Mouse (Mus musculus) heart, embryonic 10.5 days (tissue): ENCODE results near the gene Upf3b. TPM values are rescaled to one million over a fixed set of nuclear protein-coding genes. Genes with fewer than 3 reads are reported as not detected.
"Not testable (repeated sequence)": the region's sequence is repeated elsewhere in the genome, so short reads cannot be mapped to it uniquely, and the experiment has no call there.

Experiments used
- DNase-seq: peaks from one replicate; pipeline ENCODE4 v3.0.0-alpha.2; 2017; ENCODE audit warnings: low spot score
- H3K27ac ChIP-seq: fragments of 300-500 bp; sonication (generic); 2 replicates; pipeline ENCODE4 v1.5.1; 2016; ENCODE audit warnings: mild to moderate bottlenecking
- H3K27me3 ChIP-seq: fragments of 300-500 bp; sonication (generic); 2 replicates; pipeline ENCODE4 v1.6.1; 2016; ENCODE audit warnings: mild to moderate bottlenecking; ENCODE audit not compliant: poor library complexity, insufficient read depth, severe bottlenecking
- H3K36me3 ChIP-seq: fragments of 300-500 bp; sonication (generic); 2 replicates; pipeline ENCODE4 v1.6.1; 2016; ENCODE audit warnings: mild to moderate bottlenecking, moderate library complexity
- H3K4me1 ChIP-seq: fragments of 300-500 bp; sonication (generic); 2 replicates; pipeline ENCODE4 v1.6.1; 2016; ENCODE audit warnings: mild to moderate bottlenecking
- H3K4me3 ChIP-seq: fragments of 300-500 bp; sonication (generic); 2 replicates; pipeline ENCODE4 v1.5.1; 2016; ENCODE audit warnings: mild to moderate bottlenecking, moderate library complexity
- H3K9me3 ChIP-seq: fragments of 300-500 bp; sonication (generic); 2 replicates; pipeline ENCODE4 v1.6.1; 2016; ENCODE audit warnings: mild to moderate bottlenecking, moderate library complexity
- WGBS: fragments of 180-500 bp; shearing (Covaris S2); methylation state at CpG from one replicate; pipeline ENCODE4 v1.1.7; 2016; 5-methylcytosine and 5-hydroxymethylcytosine counted together
- polyA plus RNA-seq: library from polyadenylated mRNA; unstranded; fragments of >200 nt; fragmentation: Nextera tagmentation; extraction: Ambion mirVana; gene quantifications from 2 replicates; pipeline ENCODE4 v1.2.1, GENCODE M21; 2016

Gene Upf3b
- 11.2 and 15.3 TPM in 2 replicates for polyA plus RNA-seq

DNA sequence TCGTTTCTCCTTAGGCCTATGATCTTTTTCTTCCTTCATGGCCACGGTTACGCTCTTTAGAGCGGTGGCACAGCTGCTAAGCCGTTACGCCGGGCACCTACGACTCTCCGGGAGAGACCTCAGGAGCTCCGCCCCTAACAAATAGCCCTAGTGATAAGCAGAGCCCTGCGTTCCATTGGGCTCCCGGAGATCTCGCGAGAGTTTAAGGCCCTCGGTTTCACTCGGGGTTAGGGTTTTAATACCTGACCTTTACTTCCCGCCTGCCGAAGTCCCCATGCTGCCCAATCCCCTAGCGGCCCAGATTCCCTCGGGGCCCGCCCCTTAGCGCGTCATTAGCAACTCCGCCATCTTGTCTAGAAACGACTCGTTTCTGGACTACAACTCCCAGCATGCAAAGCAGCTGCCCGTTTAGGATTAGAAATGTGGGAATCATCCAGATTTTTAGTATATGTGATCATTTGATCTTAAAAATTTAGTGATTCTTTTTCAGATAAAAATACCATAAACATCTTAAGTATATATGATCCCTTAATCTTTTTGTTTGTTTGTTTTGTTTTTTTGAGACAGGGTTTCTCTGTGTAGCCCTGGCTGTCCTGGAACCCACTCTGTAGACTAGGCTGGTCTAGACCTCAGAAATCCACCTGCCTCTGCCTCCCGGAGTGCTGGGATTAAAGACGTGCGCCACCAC lies at the start of gene Upf3b:
Gene Upf3b (minus strand): TSS at position 130 of the 688 bp plus-strand sequence.
- Histone ChIP-seq H3K4me1 (no peaks in the 10 kb centered on the region), H3K27me3 (peaks cover 2% of the 10 kb centered on the region), H3K9me3 (no peaks in the 10 kb centered on the region), H3K4me3 (peak within 1 kb of the TSS; percentile 66), H3K27ac (peak within 1 kb of the TSS; percentile 88), H3K36me3 (no peaks in the 10 kb centered on the region)
- 12% methylated on average over 30 of the region's 30 CpGs for WGBS
- DNase-seq: peak; percentile 98

DNA sequence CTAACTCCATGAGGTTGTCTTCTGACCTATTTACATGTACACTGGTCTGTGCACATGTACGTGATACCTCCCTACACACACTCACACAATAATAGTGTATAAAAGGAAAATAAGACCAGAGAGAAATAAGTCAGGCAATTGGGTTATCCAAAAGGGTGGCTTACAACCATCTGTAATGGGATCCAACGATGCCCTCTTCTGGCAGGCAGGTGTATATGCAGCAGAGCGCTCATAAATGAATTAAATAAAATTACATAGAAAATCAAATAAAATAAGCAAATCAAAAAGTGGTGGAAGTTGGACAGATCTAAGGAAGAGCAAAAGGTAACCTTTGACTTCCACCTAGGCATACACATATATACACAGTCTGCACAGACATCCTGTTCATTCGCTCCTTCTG lies 47.7 kb upstream of the Upf3b start:
- Histone ChIP-seq H3K27ac (no peak overlapping the region), H3K4me1 (no peaks in the 10 kb centered on the region), H3K9me3 (no peaks in the 10 kb centered on the region), H3K4me3 (no peak overlapping the region), H3K36me3 (peaks cover 10% of the 10 kb centered on the region; the same call in 1 of the 2 replicates), H3K27me3 (no peaks in the 10 kb centered on the region)
- DNase-seq: no peak
- WGBS: 55% methylated on average over 4 of the region's 4 CpGs

DNA sequence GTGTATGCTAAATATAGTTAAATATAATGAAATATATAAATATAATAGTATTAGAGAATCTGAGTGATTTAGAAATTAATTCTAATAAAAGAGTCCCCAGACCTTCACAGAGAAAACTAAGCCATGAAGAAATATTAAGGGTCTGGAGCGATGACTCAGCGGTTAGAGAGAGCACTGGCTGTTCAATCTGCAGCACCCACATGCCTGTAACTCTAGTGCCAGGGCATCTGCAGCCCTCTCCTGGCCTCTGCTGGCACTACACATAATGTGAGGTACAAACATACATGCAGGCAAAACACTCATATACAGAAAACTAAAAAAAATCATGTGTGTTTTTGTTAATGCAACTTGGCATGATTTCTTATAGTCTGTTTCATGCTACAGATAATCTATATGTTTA lies 34.8 kb upstream of the Upf3b start:
- WGBS: 96% methylated on average over 2 of the region's 2 CpGs
- no peaks in the 10 kb centered on the region for H3K4me1 ChIP-seq
- no peak for DNase-seq
- no peaks in the 10 kb centered on the region for H3K9me3 ChIP-seq
- peaks cover 21% of the 10 kb centered on the region; the same call in 1 of the 2 replicates for H3K36me3 ChIP-seq
- H3K27ac ChIP-seq: no peak overlapping the region
- H3K4me3 ChIP-seq: no peak overlapping the region
- H3K27me3 ChIP-seq: no peaks in the 10 kb centered on the region

DNA sequence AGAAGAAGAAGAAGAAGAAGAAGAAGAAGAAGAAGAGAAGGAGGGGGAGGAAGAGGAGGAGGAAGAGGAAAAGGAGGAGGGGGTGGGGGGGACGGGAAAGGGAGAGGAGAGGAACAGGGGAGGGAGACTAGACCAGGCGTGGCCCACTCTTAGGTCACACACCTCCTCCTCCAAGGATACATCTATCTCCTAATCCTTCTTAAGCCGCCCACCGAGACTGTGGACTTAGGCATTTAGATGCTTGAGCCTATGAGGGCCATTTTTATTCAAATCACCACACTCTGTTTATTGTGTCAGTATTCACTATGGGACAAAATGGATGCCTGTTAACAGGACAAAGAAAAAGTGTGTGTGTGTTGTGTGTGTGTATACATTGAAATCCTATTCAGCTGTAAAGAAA lies 34.4 kb upstream of the Upf3b start:
- not testable (repeated sequence) for H3K9me3 ChIP-seq, H3K4me1 ChIP-seq, H3K27me3 ChIP-seq, H3K27ac ChIP-seq, H3K4me3 ChIP-seq, DNase-seq
- WGBS: 79% methylated on average over 2 of the region's 4 CpGs
- H3K36me3 ChIP-seq: peaks cover 21% of the 10 kb centered on the region; the same call in 1 of the 2 replicates

GRCm38 (mm10) chrX:37141732-37142131 lies 31.6 kb upstream of the Upf3b start:
- no peaks in the 10 kb centered on the region for H3K27me3 ChIP-seq
- H3K36me3 ChIP-seq: peaks cover 36% of the 10 kb centered on the region; the same call in 1 of the 2 replicates
- no peaks in the 10 kb centered on the region for H3K9me3 ChIP-seq
- no peak overlapping the region for H3K27ac ChIP-seq
- H3K4me1 ChIP-seq: no peaks in the 10 kb centered on the region
- 81% methylated on average over 3 of the region's 3 CpGs for WGBS
- no peak overlapping the region for H3K4me3 ChIP-seq
- no peak for DNase-seq

GRCm38 (mm10) chrX:37126671-37127358 lies 16.7 kb upstream of the Upf3b start, which contains the start of gene Nkap:
Gene Nkap (plus strand): TSS chrX:37126795.
- 13% methylated on average over 57 of the region's 58 CpGs for WGBS
- no peaks in the 10 kb centered on the region for H3K9me3 ChIP-seq

GRCm38 (mm10) chrX:37125511-37125910 lies 15.4 kb upstream of the Upf3b start:
- 92% methylated on average over 7 of the region's 7 CpGs for WGBS
- no peaks in the 10 kb centered on the region for H3K27me3 ChIP-seq

More at GRCm38 (mm10) chrX:37126671-37127358, 16.7 kb upstream of the Upf3b start, which contains the start of gene Nkap:
- H3K4me3 ChIP-seq: peak within 1 kb of the TSS; percentile 75
- DNase-seq: peak; percentile 78
- H3K36me3 ChIP-seq: no peaks in the 10 kb centered on the region
- peak within 1 kb of the TSS; percentile 89 for H3K27ac ChIP-seq
- H3K27me3 ChIP-seq: no peaks in the 10 kb centered on the region
- no peaks in the 10 kb centered on the region for H3K4me1 ChIP-seq

DNA sequence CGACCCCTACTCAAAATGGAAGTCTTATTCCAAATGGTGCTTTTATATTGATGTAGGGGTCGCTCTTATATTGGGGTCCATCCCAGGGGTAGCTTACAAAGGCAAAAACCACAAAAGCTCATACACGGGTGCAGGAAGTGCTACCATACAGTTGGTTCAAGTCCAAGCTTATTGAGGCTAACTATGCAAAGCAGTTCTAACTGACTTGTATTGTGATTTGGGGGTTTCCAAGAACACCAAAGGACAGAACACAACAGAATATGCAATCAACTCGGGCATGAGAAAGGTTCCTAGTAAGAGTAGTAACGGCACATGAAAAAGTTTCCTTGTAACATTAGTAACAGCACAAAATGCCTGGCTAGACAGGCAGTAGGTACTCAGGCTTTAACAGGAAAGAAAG lies 10.1 kb upstream of the Upf3b start:
- 66% methylated on average over 5 of the region's 5 CpGs for WGBS
- Histone ChIP-seq H3K27ac (no peak overlapping the region), H3K4me3 (no peak overlapping the region), H3K36me3 (no peaks in the 10 kb centered on the region), H3K4me1 (no peaks in the 10 kb centered on the region), H3K9me3 (no peaks in the 10 kb centered on the region), H3K27me3 (peaks cover 22% of the 10 kb centered on the region)
- no peak for DNase-seq

More at GRCm38 (mm10) chrX:37125511-37125910, 15.4 kb upstream of the Upf3b start:
- Histone ChIP-seq H3K4me3 (no peak overlapping the region), H3K27ac (no peak overlapping the region), H3K4me1 (no peaks in the 10 kb centered on the region), H3K9me3 (no peaks in the 10 kb centered on the region), H3K36me3 (no peaks in the 10 kb centered on the region)
- no peak for DNase-seq

GRCm38 (mm10) chrX:37119585-37119984 lies 9.5 kb upstream of the Upf3b start:
- no peak for DNase-seq
- Histone ChIP-seq H3K4me3 (no peak overlapping the region), H3K27me3 (peaks cover 22% of the 10 kb centered on the region), H3K9me3 (no peaks in the 10 kb centered on the region), H3K36me3 (no peaks in the 10 kb centered on the region), H3K27ac (no peak overlapping the region), H3K4me1 (no peaks in the 10 kb centered on the region)
- WGBS: 55% methylated on average over 3 of the region's 3 CpGs

- H3K27ac ChIP-seq: no peak overlapping the region
- no CpG with 5 or more reads among the region's 5 CpGs for WGBS
- H3K4me1 ChIP-seq: no peaks in the 10 kb centered on the region
- H3K9me3 ChIP-seq: no peaks in the 10 kb centered on the region
- H3K4me3 ChIP-seq: no peak overlapping the region
- peaks cover 22% of the 10 kb centered on the region for H3K27me3 ChIP-seq
- DNase-seq: no peak
- H3K36me3 ChIP-seq: no peaks in the 10 kb centered on the region
Measured at GRCm38 (mm10) chrX:37117085-37117484, 7.0 kb upstream of the Upf3b start.

DNA sequence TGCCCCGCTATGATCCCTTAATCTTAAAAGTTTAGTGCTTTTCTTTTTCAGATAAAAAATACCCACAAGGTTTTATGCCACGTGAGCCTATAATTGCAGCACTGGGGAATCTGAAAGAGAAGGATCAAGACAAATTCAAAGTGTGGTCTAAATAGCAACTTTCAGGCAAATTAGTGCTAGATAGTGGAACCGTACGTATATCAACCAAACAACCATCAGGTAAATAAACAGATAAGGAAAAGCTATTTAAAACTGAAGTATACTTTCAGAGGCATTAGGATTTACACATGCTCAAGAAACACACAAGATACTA lies 715 bp upstream of the Upf3b start:
- peaks cover 7% of the 10 kb centered on the region for H3K27me3 ChIP-seq
- H3K4me1 ChIP-seq: no peaks in the 10 kb centered on the region
- H3K4me3 ChIP-seq: 0 out of 2 replicates have a peak overlapping the region, but pooled peaks have one; percentile 66
- WGBS: 72% methylated on average over 4 of the region's 4 CpGs
- no peak for DNase-seq
- no peaks in the 10 kb centered on the region for H3K36me3 ChIP-seq
- no peak overlapping the region for H3K27ac ChIP-seq
- no peaks in the 10 kb centered on the region for H3K9me3 ChIP-seq

DNA sequence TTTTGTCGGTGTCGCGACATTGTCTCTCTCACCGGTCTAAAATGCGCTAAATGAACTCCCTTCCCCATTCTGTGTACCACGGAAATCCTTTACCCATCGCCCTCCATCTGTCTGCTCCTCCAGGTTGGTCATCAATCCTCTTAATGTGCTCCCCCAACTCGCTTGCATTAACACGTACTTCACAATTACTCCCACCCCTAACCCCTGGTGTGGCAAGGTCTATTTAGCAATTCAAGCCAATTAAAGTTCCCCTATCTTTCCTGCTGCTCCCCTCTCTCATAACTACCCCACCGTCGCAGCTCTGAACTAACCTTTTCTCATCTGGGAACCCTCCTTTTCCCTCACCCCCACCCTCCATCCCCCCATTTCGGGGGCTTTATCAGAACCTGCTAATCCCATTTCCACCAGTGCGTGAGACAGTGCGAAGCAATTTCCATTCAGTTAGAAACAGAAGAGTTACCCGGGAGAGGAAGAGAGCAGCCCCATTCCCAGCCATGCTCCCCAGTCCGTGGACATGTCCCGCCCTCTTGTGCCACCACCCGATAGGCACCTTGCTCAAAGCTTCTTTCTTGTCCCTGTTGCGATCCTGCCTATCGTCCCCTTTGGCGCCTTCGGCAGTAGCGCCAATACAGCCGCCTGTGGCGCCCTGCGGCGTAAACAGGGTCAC lies 463 bp downstream of the Upf3b start:
- WGBS: 9% methylated on average over 27 of the region's 27 CpGs
- Histone ChIP-seq H3K9me3 (no peaks in the 10 kb centered on the region), H3K27ac (peak overlapping the region; percentile 88), H3K4me1 (no peaks in the 10 kb centered on the region), H3K27me3 (no peaks in the 10 kb centered on the region), H3K4me3 (peak overlapping the region; percentile 66), H3K36me3 (no peaks in the 10 kb centered on the region)
- DNase-seq: no peak

- Histone ChIP-seq H3K9me3 (no peaks in the 10 kb centered on the region), H3K27me3 (no peaks in the 10 kb centered on the region), H3K4me3 (no peak overlapping the region), H3K36me3 (peaks cover 7% of the 10 kb centered on the region; the same call in 1 of the 2 replicates), H3K27ac (no peak overlapping the region), H3K4me1 (no peaks in the 10 kb centered on the region)
- 75% methylated on average over 2 of the region's 2 CpGs for WGBS
- DNase-seq: no peak
Measured at GRCm38 (mm10) chrX:37103826-37104225, 6.3 kb downstream of the Upf3b start.
